42 mouse cellular contexts compared by ENCODE assay signal in the genomic region with DNA sequence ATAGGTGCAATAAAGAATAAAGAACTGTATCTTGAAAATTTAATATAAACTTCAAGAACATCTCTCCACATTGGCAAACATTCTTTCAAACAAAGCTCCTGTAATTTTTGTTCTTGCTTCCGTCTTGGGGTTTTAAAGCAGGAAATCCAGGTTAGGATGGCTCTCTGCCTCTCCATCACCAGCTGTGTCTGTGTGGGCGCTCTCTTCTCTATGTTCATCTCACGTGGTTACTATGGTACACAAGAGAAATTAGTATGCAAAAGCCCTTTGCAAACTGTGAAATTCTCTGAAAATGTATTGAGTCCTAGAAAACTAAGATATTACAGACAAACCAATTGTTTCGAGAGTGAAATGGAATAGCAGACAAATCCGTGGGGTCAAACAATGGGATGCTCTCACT. TPM values are rescaled to one million over a fixed set of nuclear protein-coding genes. Genes with fewer than 3 reads are reported as not detected.
"Had no signal": no experiment of that assay in that cellular context is flagged by ENCODE, and none has a peak within 500 bp of the region (broad histone marks: within the 10 kb centered on the region; RNA-seq: fewer than 3 reads in every experiment).

No protein-coding gene starts in this region.

- DNase-seq: gastrocnemius, adult 2 months; gastrocnemius, postnatal 10 days; gastrocnemius, postnatal 25 days; heart, adult 2 months; heart, postnatal 14 days; heart, postnatal 36 days; kidney, adult 11 months; kidney, adult 2 months; kidney, adult 9 months; kidney, postnatal 14 days; kidney, postnatal 36 days; layer of hippocampus, adult 9-11 months; layer of hippocampus, postnatal 36 days; left cerebral cortex, postnatal 4 days had no signal

- H3K4me1 ChIP-seq: hindbrain, embryonic 13.5 days; hindbrain, embryonic 15.5 days; limb, embryonic 13.5 days; limb, embryonic 15.5 days; liver, embryonic 12.5 days had no signal

- H3K4me3 ChIP-seq: gastrocnemius, adult 2 months; heart, adult 2 months; heart, embryonic 13.5 days; heart, embryonic 15.5 days; hindbrain, embryonic 13.5 days; hindbrain, embryonic 15.5 days; kidney, embryonic 15.5 days; limb, embryonic 13.5 days; limb, embryonic 15.5 days; liver, embryonic 12.5 days had no signal

- H3K27ac ChIP-seq: gastrocnemius, adult 2 months; heart, adult 2 months; heart, embryonic 13.5 days; heart, embryonic 15.5 days; hindbrain, embryonic 13.5 days; hindbrain, embryonic 15.5 days; hindbrain, postnatal 0 days; kidney, embryonic 15.5 days; kidney, postnatal 0 days; limb, embryonic 13.5 days; limb, embryonic 15.5 days; liver, embryonic 12.5 days; liver, embryonic 14.5 days had no signal

RNA-seq across cellular contexts. Expression of a gene that starts 4.3 kb away (rescaled TPM):
- total RNA-seq: gastrocnemius, adult 2 months; gastrocnemius, postnatal 25 days; heart, adult 2 months; heart, postnatal 14 days; heart, postnatal 36 days; hematopoietic stem cell, adult 5-6 weeks; hindbrain, postnatal 0 days; layer of hippocampus, adult 18-20 months; layer of hippocampus, adult 8-10 months; layer of hippocampus, postnatal 14 days; layer of hippocampus, postnatal 36 days; left cerebral cortex, adult 18-20 months; left cerebral cortex, adult 8-10 months; left cerebral cortex, postnatal 10 days; left cerebral cortex, postnatal 25 days; left cerebral cortex, postnatal 4 days; liver, adult 2 months had no signal
- polyA plus RNA-seq: gonadal fat pad, adult 2 months; heart, adult 2 months; heart, embryonic 11.5 days; heart, embryonic 13.5 days; heart, embryonic 15.5 days; heart, postnatal 0 days; hindbrain, embryonic 11.5 days; hindbrain, embryonic 13.5 days; hindbrain, embryonic 15.5 days; hindbrain, postnatal 0 days; intestine, embryonic 14.5 days; intestine, embryonic 16.5 days; kidney, adult 2 months; kidney, embryonic 15.5 days; kidney, postnatal 0 days; large intestine, adult 2 months; limb, embryonic 11.5 days; limb, embryonic 13.5 days; liver, adult 2 months; liver, embryonic 12.5 days; liver, embryonic 14.5 days had no signal

RNA-seq across cellular contexts. Expression of a gene that starts 30.4 kb away (rescaled TPM):
- total RNA-seq: gastrocnemius, adult 2 months; gastrocnemius, postnatal 25 days; heart, adult 2 months; heart, postnatal 14 days; heart, postnatal 36 days; liver, adult 2 months had no signal
- polyA plus RNA-seq: gonadal fat pad, adult 2 months; heart, embryonic 11.5 days; heart, postnatal 0 days; kidney, adult 2 months; kidney, postnatal 0 days; limb, embryonic 11.5 days; liver, adult 2 months; liver, embryonic 12.5 days had no signal
